Mouse (Mus musculus): ENCODE data around the gene Lcmt2. TPM values are rescaled to one million over a fixed set of nuclear protein-coding genes. Genes with fewer than 3 reads are reported as not detected.

The Lcmt2 gene
- total and polyA plus RNA-seq, 2 experiments from 2014 or later = 6.1 to 19.1 TPM

DNA sequence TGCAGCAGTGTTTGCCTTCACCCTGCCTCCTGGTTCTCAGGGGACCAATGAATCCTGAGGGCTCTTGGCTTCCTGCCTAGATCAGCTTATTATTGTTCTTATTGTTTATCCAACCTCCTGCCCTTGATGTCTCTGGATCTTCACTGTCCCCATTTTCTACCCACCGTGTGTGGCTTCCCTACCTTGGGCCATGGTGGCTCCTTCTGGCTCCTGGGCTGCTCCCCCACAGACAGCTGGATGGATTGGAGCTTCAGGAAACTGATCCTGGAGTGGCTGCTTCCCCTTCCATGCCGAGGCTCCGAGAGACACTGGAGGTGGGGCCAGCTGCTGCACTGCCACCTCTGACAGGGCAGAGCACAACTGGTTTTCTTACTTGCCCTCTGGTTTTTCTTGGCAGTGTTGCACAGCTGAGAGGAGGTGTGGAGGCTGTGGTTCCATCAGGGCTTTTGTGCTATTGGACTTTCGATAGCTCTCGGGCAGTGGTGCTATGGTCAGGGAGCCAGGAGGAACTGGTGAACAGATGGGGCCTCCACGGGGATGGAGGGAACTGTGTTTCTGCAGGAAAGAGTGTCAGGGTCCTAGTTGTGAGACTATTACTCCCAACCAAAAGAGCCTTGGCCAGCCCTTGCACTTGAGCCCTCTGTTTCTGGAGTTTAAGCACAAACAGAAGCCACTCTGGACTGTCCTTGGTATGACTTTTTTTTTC, 54.8 kb downstream of the Lcmt2 start, which contains the start of gene Tgm5:
Tgm5 (minus strand) TSS at position 362 of the 706 bp plus-strand sequence.
- Histone ChIP-seq H3K9ac (replicated peaks; ENCODE audit: low read depth, low read length) (no peak within 1 kb of the TSS), H3K27ac (ENCODE audit: low read depth) (no peak within 1 kb of the TSS), H3K9me3 (replicated peaks; ENCODE audit: control insufficient read depth, low read length) (0 out of 2 replicates have a peak, but pooled peaks cover 3% of the 10 kb centered on the region), H3K4me1 (ENCODE audit: control insufficient read depth, insufficient read depth) (peaks cover 6% of the 10 kb centered on the region; the same call in 1 of the 2 replicates), H3K4me3 (ENCODE audit: low read depth, low read length) (no peak within 1 kb of the TSS), H3K4me2 (ENCODE audit: low read depth, low read length) (no peak within 1 kb of the TSS), H3K27me3 (ENCODE audit: control insufficient read depth, insufficient read depth, low read length) (no peaks in the 10 kb centered on the region), H3K36me3 (replicated peaks; ENCODE audit: control insufficient read depth, insufficient read depth, low read length) (no peaks in the 10 kb centered on the region)
- ATAC-seq (ENCODE audit: insufficient read depth, low read depth) (no peak), DNase-seq (ENCODE audit: low spot score) (no peak)
- 34% methylated on average over 6 of the region's 6 CpGs for WGBS
- TF ChIP-seq EP300 (IDR thresholded peaks at IDR 0.05; ENCODE audit: low read depth) = no peak
- no peak for TF ChIP-seq CTCF (IDR thresholded peaks at IDR 0.05; ENCODE audit: low read depth)

DNA sequence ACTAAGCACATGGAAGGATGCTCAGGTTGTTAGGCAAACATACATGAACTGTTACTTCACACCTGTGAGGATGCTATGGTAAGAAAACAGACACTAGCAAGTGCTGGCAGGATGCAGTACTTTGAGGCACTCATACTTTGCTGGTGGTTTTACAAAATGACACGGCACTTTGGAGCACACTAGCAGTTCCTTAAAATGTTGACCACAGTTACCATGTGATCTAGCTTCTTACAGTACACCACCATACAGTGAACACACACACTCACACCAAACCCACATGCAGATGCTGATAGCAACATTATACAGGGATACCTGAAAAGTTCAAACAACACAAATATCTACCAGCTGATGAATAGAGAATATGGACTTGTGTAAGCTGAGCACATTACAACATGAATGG, 57.8 kb downstream of the Lcmt2 start:
- no peaks in the 10 kb centered on the region for H3K36me3 ChIP-seq (replicated peaks; ENCODE audit: control insufficient read depth, insufficient read depth, low read length)
- no peak overlapping the region for H3K4me3 ChIP-seq (ENCODE audit: low read depth, low read length)
- H3K9me3 ChIP-seq (replicated peaks; ENCODE audit: control insufficient read depth, low read length) = no peaks in the 10 kb centered on the region
- ATAC-seq (ENCODE audit: insufficient read depth, low read depth) (no peak), DNase-seq (ENCODE audit: low spot score) (no peak)
- TF ChIP-seq CTCF (IDR thresholded peaks at IDR 0.05; ENCODE audit: low read depth) (no peak), EP300 (IDR thresholded peaks at IDR 0.05; ENCODE audit: low read depth) (no peak)
- WGBS = 72% methylated on average over 1 of the region's 1 CpGs
- peaks cover 6% of the 10 kb centered on the region; the same call in 1 of the 2 replicates for H3K4me1 ChIP-seq (ENCODE audit: control insufficient read depth, insufficient read depth)
- no peaks in the 10 kb centered on the region for H3K27me3 ChIP-seq (ENCODE audit: control insufficient read depth, insufficient read depth, low read length)
- H3K9ac ChIP-seq (replicated peaks; ENCODE audit: low read depth, low read length) = no peak overlapping the region
- no peak overlapping the region for H3K27ac ChIP-seq (ENCODE audit: low read depth)
- no peak overlapping the region for H3K4me2 ChIP-seq (ENCODE audit: low read depth, low read length)

Other genes starting within 250 kb of the Lcmt2 start
- gene Ubr1, start 169.9 kb downstream of the Lcmt2 start, total RNA-seq (2014; rRNA removed; ENCODE audit: low replicate concordance) = 11.7 and 28.9 TPM in 2 replicates
- gene Ubr1, start 169.9 kb downstream of the Lcmt2 start, polyA plus RNA-seq (2015; fragmentation: Nextera tagmentation; extraction: Ambion mirVana) = 13.6 and 14.3 TPM in 2 replicates
- 3.3 and 8.9 TPM in 2 replicates for gene Tmem62, start 163.6 kb downstream of the Lcmt2 start, total RNA-seq (2014; rRNA removed; ENCODE audit: low replicate concordance)
- 2.4 and 2.7 TPM in 2 replicates for gene Tmem62, start 163.6 kb downstream of the Lcmt2 start, polyA plus RNA-seq (2015; fragmentation: Nextera tagmentation; extraction: Ambion mirVana)
- 25.5 and 34.0 TPM in 2 replicates for gene Ccndbp1, start 132.2 kb downstream of the Lcmt2 start, total RNA-seq (2014; rRNA removed; ENCODE audit: low replicate concordance)
- 42.4 TPM in 2 replicates for gene Ccndbp1, start 132.2 kb downstream of the Lcmt2 start, polyA plus RNA-seq (2015; fragmentation: Nextera tagmentation; extraction: Ambion mirVana)
- gene Epb42, start 103.6 kb downstream of the Lcmt2 start, total RNA-seq (2014; rRNA removed; ENCODE audit: low replicate concordance) = 0.27 TPM in 1 of 2 replicates, not detected in the other
- 0.26 and 0.56 TPM in 2 replicates for gene Epb42, start 103.6 kb downstream of the Lcmt2 start, polyA plus RNA-seq (2015; fragmentation: Nextera tagmentation; extraction: Ambion mirVana)
- gene Tgm5, start 54.8 kb downstream of the Lcmt2 start, total RNA-seq (2014; rRNA removed; ENCODE audit: low replicate concordance) = not detected in 2 replicates
- not detected in 2 replicates for gene Tgm5, start 54.8 kb downstream of the Lcmt2 start, polyA plus RNA-seq (2015; fragmentation: Nextera tagmentation; extraction: Ambion mirVana)
- not detected in 2 replicates for gene Tgm7, start 30.9 kb downstream of the Lcmt2 start, total RNA-seq (2014; rRNA removed; ENCODE audit: low replicate concordance)
- not detected in 2 replicates for gene Tgm7, start 30.9 kb downstream of the Lcmt2 start, polyA plus RNA-seq (2015; fragmentation: Nextera tagmentation; extraction: Ambion mirVana)
- gene Adal, start 225 bp downstream of the Lcmt2 start, total RNA-seq (2014; rRNA removed; ENCODE audit: low replicate concordance) = 13.1 and 15.3 TPM in 2 replicates
- gene Adal, start 225 bp downstream of the Lcmt2 start, polyA plus RNA-seq (2015; fragmentation: Nextera tagmentation; extraction: Ambion mirVana) = 13.4 and 14.4 TPM in 2 replicates
- gene Tubgcp4, start 30.0 kb upstream of the Lcmt2 start, total RNA-seq (2014; rRNA removed; ENCODE audit: low replicate concordance) = 9.6 and 20.8 TPM in 2 replicates
- gene Tubgcp4, start 30.0 kb upstream of the Lcmt2 start, polyA plus RNA-seq (2015; fragmentation: Nextera tagmentation; extraction: Ambion mirVana) = 12.3 and 13.0 TPM in 2 replicates
- 4.2 and 4.8 TPM in 2 replicates for gene Zscan29, start 30.5 kb upstream of the Lcmt2 start, total RNA-seq (2014; rRNA removed; ENCODE audit: low replicate concordance)
- 5.1 and 5.6 TPM in 2 replicates for gene Zscan29, start 30.5 kb upstream of the Lcmt2 start, polyA plus RNA-seq (2015; fragmentation: Nextera tagmentation; extraction: Ambion mirVana)
- 74.4 and 79.6 TPM in 2 replicates for gene Trp53bp1, start 130.8 kb upstream of the Lcmt2 start, total RNA-seq (2014; rRNA removed; ENCODE audit: low replicate concordance)
- gene Trp53bp1, start 130.8 kb upstream of the Lcmt2 start, polyA plus RNA-seq (2015; fragmentation: Nextera tagmentation; extraction: Ambion mirVana) = 18.5 and 20.3 TPM in 2 replicates
- 14.5 and 24.9 TPM in 2 replicates for gene Map1a, start 148.9 kb upstream of the Lcmt2 start, total RNA-seq (2014; rRNA removed; ENCODE audit: low replicate concordance)
- 3.7 and 4.8 TPM in 2 replicates for gene Map1a, start 148.9 kb upstream of the Lcmt2 start, polyA plus RNA-seq (2015; fragmentation: Nextera tagmentation; extraction: Ambion mirVana)
- gene Ppip5k1, start 214.7 kb upstream of the Lcmt2 start, total RNA-seq (2014; rRNA removed; ENCODE audit: low replicate concordance) = 4.4 and 5.2 TPM in 2 replicates
- 8.5 and 9.0 TPM in 2 replicates for gene Ppip5k1, start 214.7 kb upstream of the Lcmt2 start, polyA plus RNA-seq (2015; fragmentation: Nextera tagmentation; extraction: Ambion mirVana)
- 0.54 and 1.4 TPM in 2 replicates for gene Ckmt1, start 217.1 kb upstream of the Lcmt2 start, total RNA-seq (2014; rRNA removed; ENCODE audit: low replicate concordance)
- gene Ckmt1, start 217.1 kb upstream of the Lcmt2 start, polyA plus RNA-seq (2015; fragmentation: Nextera tagmentation; extraction: Ambion mirVana) = 2.6 TPM in 2 replicates
- gene Strc, start 246.5 kb upstream of the Lcmt2 start, total RNA-seq (2014; rRNA removed; ENCODE audit: low replicate concordance) = not detected in 2 replicates
- not detected in 2 replicates for gene Strc, start 246.5 kb upstream of the Lcmt2 start, polyA plus RNA-seq (2015; fragmentation: Nextera tagmentation; extraction: Ambion mirVana)

All from heart, postnatal 0 days (tissue).